Mouse (Mus musculus) gastrocnemius, postnatal 14 days (tissue): ENCODE results near the gene 2010109A12Rik. TPM values are rescaled to one million over a fixed set of nuclear protein-coding genes. Genes with fewer than 3 reads are reported as not detected.

Source experiments
- DNase-seq: peaks from one replicate; pipeline ENCODE4 v3.0.0; 2021; ENCODE audit warnings: mixed read lengths
- intact Hi-C: fragments of 180-260 bp; cut with DNase I; formaldehyde crosslinking; loops from one replicate; pipeline ENCODE4 v1.15.1; 2025; ENCODE audit warnings: low total_unique reads
- long read RNA-seq, 2 experiments: library from polyadenylated mRNA; stranded (forward); transcript quantifications; one replicate each; pipeline ENCODE4 v2.0.0; 2021
- total RNA-seq, 2 experiments: library from RNA; stranded (reverse); gene quantifications; 2 replicates each; pipeline ENCODE4 v1.2.3; 2021

Gene 2010109A12Rik
- under 1 TPM in 1 of 2 experiments, not detected in 1; 0.60 TPM for total RNA-seq
- long read RNA-seq, experiment 1, partial matches to known transcripts: 0 of 1 reads
- long read RNA-seq, experiment 1, other reads (novel, unspliced or antisense): 1 of 1 reads
- long read RNA-seq, experiment 2: 0 reads

- intact Hi-C loops: no loop called here
- DNase-seq: peak; percentile 95
Measured at GRCm38 (mm10) chr5:93206109-93207005, at the start of gene 2010109A12Rik, which contains the start of gene Ccni. Gene 2010109A12Rik, plus strand, starts transcription at chr5:93206518. Gene Ccni, minus strand, starts transcription at chr5:93206495.

- peak; percentile 31 for DNase-seq
Measured at GRCm38 (mm10) chr5:93163541-93163940, 42.8 kb upstream of the 2010109A12Rik start.

GRCm38 (mm10) chr5:93167919-93168516, 38.3 kb upstream of the 2010109A12Rik start:
- intact Hi-C loops: loop anchor here (10.0 kb wide), 2 partner anchors 153 to 183 kb away; no protein-coding TSS in a partner anchor
- DNase-seq: no peak

More at GRCm38 (mm10) chr5:93163541-93163940, 42.8 kb upstream of the 2010109A12Rik start:
- intact Hi-C loops: loop anchor here (5.0 to 10.0 kb wide), 3 partner anchors 71 to 179 kb away; partner anchors contain the start of gene Sept11

GRCm38 (mm10) chr5:93168654-93169053, 37.7 kb upstream of the 2010109A12Rik start:
- no peak for DNase-seq
- intact Hi-C loops: loop anchor here (10.0 kb wide), 2 partner anchors 154 to 184 kb away; no protein-coding TSS in a partner anchor

- DNase-seq: no peak
- intact Hi-C loops: loop anchor here (10.0 kb wide), 1 partner anchor 153 kb away; no protein-coding TSS in a partner anchor
Measured at GRCm38 (mm10) chr5:93171420-93171819, 34.9 kb upstream of the 2010109A12Rik start.

GRCm38 (mm10) chr5:93172536-93172935, 33.8 kb upstream of the 2010109A12Rik start:
- DNase-seq: no peak
- intact Hi-C loops: loop anchor here (10.0 kb wide), 1 partner anchor 152 kb away; no protein-coding TSS in a partner anchor

GRCm38 (mm10) chr5:93174675-93175074, 31.6 kb upstream of the 2010109A12Rik start:
- DNase-seq: no peak
- intact Hi-C loops: loop anchor here (10.0 kb wide), 1 partner anchor 150 kb away; no protein-coding TSS in a partner anchor

- intact Hi-C loops: loop anchor here (10.0 kb wide), 1 partner anchor 146 kb away; no protein-coding TSS in a partner anchor
- DNase-seq: no peak
Measured at GRCm38 (mm10) chr5:93178616-93179015, 27.7 kb upstream of the 2010109A12Rik start.

GRCm38 (mm10) chr5:93180252-93180651, 26.1 kb upstream of the 2010109A12Rik start:
- intact Hi-C loops: loop anchor here (10.0 kb wide), 1 partner anchor 95 kb away; no protein-coding TSS in a partner anchor
- DNase-seq: no peak

GRCm38 (mm10) chr5:93183311-93183710, 23.0 kb upstream of the 2010109A12Rik start:
- DNase-seq: no peak
- intact Hi-C loops: loop anchor here (10.0 kb wide), 1 partner anchor 91 kb away; no protein-coding TSS in a partner anchor

GRCm38 (mm10) chr5:93184548-93184947, 21.8 kb upstream of the 2010109A12Rik start:
- intact Hi-C loops: loop anchor here (10.0 kb wide), 1 partner anchor 90 kb away; no protein-coding TSS in a partner anchor
- DNase-seq: no peak

- DNase-seq: no peak
- intact Hi-C loops: loop anchor here (10.0 kb wide), 1 partner anchor 85 kb away; no protein-coding TSS in a partner anchor
Measured at GRCm38 (mm10) chr5:93189607-93190006, 16.7 kb upstream of the 2010109A12Rik start.

- DNase-seq: no peak
- intact Hi-C loops: no loop called here
Measured at GRCm38 (mm10) chr5:93190428-93190827, 15.9 kb upstream of the 2010109A12Rik start.

- intact Hi-C loops: no loop called here
- no peak for DNase-seq
Measured at GRCm38 (mm10) chr5:93198232-93198631, 8.1 kb upstream of the 2010109A12Rik start.

- intact Hi-C loops: no loop called here
Measured at GRCm38 (mm10) chr5:93201181-93201580, 5.1 kb upstream of the 2010109A12Rik start.

GRCm38 (mm10) chr5:93205371-93206108, 778 bp upstream of the 2010109A12Rik start:
- intact Hi-C loops: no loop called here
- peak; percentile 44 for DNase-seq

More at GRCm38 (mm10) chr5:93201181-93201580, 5.1 kb upstream of the 2010109A12Rik start:
- no peak for DNase-seq

GRCm38 (mm10) chr5:93207006-93207348, 659 bp downstream of the 2010109A12Rik start:
- intact Hi-C loops: no loop called here
- peak; percentile 45 for DNase-seq

GRCm38 (mm10) chr5:93207555-93207954, 1.2 kb downstream of the 2010109A12Rik start:
- DNase-seq: no peak
- intact Hi-C loops: no loop called here

- intact Hi-C loops: no loop called here
- DNase-seq: no peak
Measured at GRCm38 (mm10) chr5:93218375-93218774, 12.1 kb downstream of the 2010109A12Rik start.
